In genomic region chr10:127333152-127333551, GRCm38 (mm10) we compare ENCODE assay signal across 13 mouse cellular contexts. TPM values are rescaled to one million over a fixed set of nuclear protein-coding genes. Genes with fewer than 3 reads are reported as not detected.
DNase-seq lines count a peak whose midpoint lies in the region; ATAC-seq and TF ChIP-seq lines count a peak whose summit lies in the region.
"Had no signal": no experiment of that assay in that cellular context is flagged by ENCODE, and none has a peak within 500 bp of the region (broad histone marks: within the 10 kb centered on the region; RNA-seq: fewer than 3 reads in every experiment).

No protein-coding gene starts in this region.

- H3K27me3 ChIP-seq in forebrain, postnatal 0 days (ENCODE audit: insufficient read depth, low read length): peaks cover 5% of the 10 kb centered on the region; the same call in 1 of the 2 replicates
- peaks cover 18% of the 10 kb centered on the region for H3K27me3 ChIP-seq in forebrain, embryonic 14.5 days (replicated peaks; ENCODE audit: control insufficient read depth, insufficient read depth, low read length)
- H3K27me3 ChIP-seq in stomach, postnatal 0 days (ENCODE audit: control insufficient read depth, insufficient read depth, low read length): no peaks in the 10 kb centered on the region

- no peak for ATAC-seq in forebrain, postnatal 0 days
- ATAC-seq in forebrain, embryonic 14.5 days: no peak
- peak; percentile 26; the same call in 1 of the 2 replicates for ATAC-seq in common myeloid progenitor, adult 5-6 weeks (replicated peaks; ENCODE audit: low read depth, poor library complexity, severe bottlenecking)
- no peak for ATAC-seq in stomach, postnatal 0 days (ENCODE audit: low FRiP score, low TSS enrichment)

- H3K9me3 ChIP-seq in forebrain, postnatal 0 days (ENCODE audit: low read length): no peaks in the 10 kb centered on the region
- no peaks in the 10 kb centered on the region for H3K9me3 ChIP-seq in forebrain, embryonic 14.5 days (replicated peaks; ENCODE audit: control insufficient read depth, low read length)
- no peaks in the 10 kb centered on the region for H3K9me3 ChIP-seq in stomach, postnatal 0 days (ENCODE audit: control insufficient read depth, low read length)
- H3K9me3 ChIP-seq: forebrain, embryonic 12.5 days; limb, embryonic 13.5 days; midbrain, embryonic 12.5 days had no signal

- H3K9ac ChIP-seq in forebrain, postnatal 0 days: no peak overlapping the region
- H3K9ac ChIP-seq in forebrain, embryonic 14.5 days (ENCODE audit: low read length): no peak overlapping the region
- H3K9ac ChIP-seq in stomach, postnatal 0 days (ENCODE audit: low read length): no peak overlapping the region
- H3K9ac ChIP-seq: forebrain, embryonic 12.5 days; limb, embryonic 13.5 days; midbrain, embryonic 12.5 days had no signal

- H3K36me3 ChIP-seq in forebrain, postnatal 0 days (ENCODE audit: insufficient read depth): no peaks in the 10 kb centered on the region
- no peaks in the 10 kb centered on the region for H3K36me3 ChIP-seq in forebrain, embryonic 14.5 days (ENCODE audit: control insufficient read depth, insufficient read depth, low read length)
- no peaks in the 10 kb centered on the region for H3K36me3 ChIP-seq in stomach, postnatal 0 days (ENCODE audit: control insufficient read depth, insufficient read depth, low read length)
- H3K36me3 ChIP-seq: midbrain, embryonic 12.5 days had no signal

- H3K4me1 ChIP-seq in forebrain, postnatal 0 days (ENCODE audit: insufficient read depth): no peaks in the 10 kb centered on the region
- H3K4me1 ChIP-seq in forebrain, embryonic 14.5 days (ENCODE audit: control insufficient read depth, insufficient read depth, low read length): no peaks in the 10 kb centered on the region
- H3K4me1 ChIP-seq in stomach, postnatal 0 days (replicated peaks; ENCODE audit: control insufficient read depth, insufficient read depth): no peaks in the 10 kb centered on the region
- H3K4me1 ChIP-seq: midbrain, embryonic 12.5 days had no signal

- 69% methylated on average over 5 of the region's 5 CpGs for WGBS in forebrain, postnatal 0 days
- WGBS in forebrain, embryonic 14.5 days: 78% methylated on average over 5 of the region's 5 CpGs
- 65% methylated on average over 5 of the region's 5 CpGs for WGBS in stomach, postnatal 0 days

- no peak for TF ChIP-seq EP300 in stomach, postnatal 0 days (optimal IDR thresholded peaks at IDR 0.05)

- DNase-seq in forebrain, postnatal 0 days: no peak
- no peak for DNase-seq in forebrain, embryonic 14.5 days (ENCODE audit: low spot score)
- DNase-seq in retina, postnatal 1 day: peak; percentile 21
- no peak for DNase-seq in retina, embryonic 14.5 days (ENCODE audit: low spot score)
- no peak for DNase-seq in stomach, postnatal 0 days (ENCODE audit: low spot score)
- no peak for DNase-seq in adrenal gland, postnatal 4 days (ENCODE audit: low spot score in 2 of 2)
- DNase-seq in heart, postnatal 14 days: no peak

- H3K4me3 ChIP-seq in forebrain, postnatal 0 days (ENCODE audit: low read depth, low read length): no peak overlapping the region
- no peak overlapping the region for H3K4me3 ChIP-seq in forebrain, embryonic 14.5 days (ENCODE audit: low read depth, low read length)
- H3K4me3 ChIP-seq in stomach, postnatal 0 days (ENCODE audit: low read depth, low read length): no peak overlapping the region
- H3K4me3 ChIP-seq: limb, embryonic 13.5 days had no signal

- no peak overlapping the region for H3K27ac ChIP-seq in forebrain, postnatal 0 days (ENCODE audit: low read depth, low read length)
- no peak overlapping the region for H3K27ac ChIP-seq in forebrain, embryonic 14.5 days (ENCODE audit: low read depth, low read length)
- no peak overlapping the region for H3K27ac ChIP-seq in stomach, postnatal 0 days (replicated peaks)
- H3K27ac ChIP-seq: forebrain, embryonic 12.5 days; limb, embryonic 13.5 days; midbrain, embryonic 12.5 days had no signal

- intact Hi-C loops in heart, postnatal 14 days (cut with DNase I): no loop called here

- peak; percentile 35 for TF ChIP-seq CTCF in forebrain, postnatal 0 days (IDR thresholded peaks at IDR 0.05; ENCODE audit: low read depth)
- TF ChIP-seq CTCF in stomach, postnatal 0 days (IDR thresholded peaks at IDR 0.05; ENCODE audit: low read depth): peak; percentile 62

- H3K4me2 ChIP-seq in forebrain, postnatal 0 days (ENCODE audit: low read depth): no peak overlapping the region
- no peak overlapping the region for H3K4me2 ChIP-seq in forebrain, embryonic 14.5 days (ENCODE audit: low read length)
- H3K4me2 ChIP-seq in stomach, postnatal 0 days (replicated peaks; ENCODE audit: low read depth): no peak overlapping the region

RNA-seq across cellular contexts. Expression of gene Gli1, which starts 8.6 kb away (rescaled TPM):
- total RNA-seq in forebrain, postnatal 0 days (2014; rRNA removed): 2.5 and 5.1 TPM in 2 replicates
- 0.89 and 1.2 TPM in 2 replicates for polyA plus RNA-seq in forebrain, postnatal 0 days (2015; fragmentation: Nextera tagmentation; extraction: Ambion mirVana)
- polyA plus RNA-seq in forebrain, embryonic 14.5 days (2014; fragmentation: Nextera tagmentation; extraction: Ambion mirVana): 0.55 and 1.0 TPM in 2 replicates
- total RNA-seq in common myeloid progenitor, adult 5-6 weeks (2017): not detected in 2 replicates
- polyA plus RNA-seq in stomach, postnatal 0 days (2015; fragmentation: Nextera tagmentation; extraction: Ambion mirVana): 2.3 and 2.4 TPM in 2 replicates
- total RNA-seq in adrenal gland, postnatal 4 days (2021): 10 to 100 TPM; 16.4 to 17.2 TPM
- total RNA-seq in heart, postnatal 14 days (2021): 1 to 10 TPM; 1.4 to 2.4 TPM

RNA-seq across cellular contexts. Expression of gene Arhgap9, which starts 11.4 kb away (rescaled TPM):
- total RNA-seq in forebrain, postnatal 0 days (2014; rRNA removed): 0.52 and 0.69 TPM in 2 replicates
- 0.81 and 0.99 TPM in 2 replicates for polyA plus RNA-seq in forebrain, postnatal 0 days (2015; fragmentation: Nextera tagmentation; extraction: Ambion mirVana)
- 0.70 and 1.2 TPM in 2 replicates for polyA plus RNA-seq in forebrain, embryonic 14.5 days (2014; fragmentation: Nextera tagmentation; extraction: Ambion mirVana)
- 13.6 and 24.3 TPM in 2 replicates for total RNA-seq in common myeloid progenitor, adult 5-6 weeks (2017)
- polyA plus RNA-seq in stomach, postnatal 0 days (2015; fragmentation: Nextera tagmentation; extraction: Ambion mirVana): 5.2 and 5.7 TPM in 2 replicates
- 1 to 10 TPM; 2.9 to 4.2 TPM for total RNA-seq in adrenal gland, postnatal 4 days (2021)
- total RNA-seq in heart, postnatal 14 days (2021): 1 to 10 TPM; 3.1 to 4.5 TPM

RNA-seq across cellular contexts. Expression of gene Inhbe, which starts 21.1 kb away (rescaled TPM):
- under 0.01 TPM in 1 of 2 replicates, not detected in the other for total RNA-seq in forebrain, postnatal 0 days (2014; rRNA removed)
- polyA plus RNA-seq in forebrain, postnatal 0 days (2015; fragmentation: Nextera tagmentation; extraction: Ambion mirVana): not detected in 2 replicates
- not detected in 2 replicates for polyA plus RNA-seq in forebrain, embryonic 14.5 days (2014; fragmentation: Nextera tagmentation; extraction: Ambion mirVana)
- total RNA-seq in common myeloid progenitor, adult 5-6 weeks (2017): not detected in 2 replicates
- 0.02 and 0.12 TPM in 2 replicates for polyA plus RNA-seq in stomach, postnatal 0 days (2015; fragmentation: Nextera tagmentation; extraction: Ambion mirVana)
- 1 to 10 TPM in 1 of 2 experiments, under 1 TPM in 1; 0.06 to 2.5 TPM for total RNA-seq in adrenal gland, postnatal 4 days (2021)
- total RNA-seq in heart, postnatal 14 days (2021): not detected
- total RNA-seq: heart, adult 8-10 months; layer of hippocampus, adult 18-20 months had no signal
- polyA plus RNA-seq: forebrain, embryonic 12.5 days; midbrain, embryonic 12.5 days had no signal

RNA-seq across cellular contexts. Expression of gene Mars, which starts 21.6 kb away (rescaled TPM):
- 86.4 and 94.4 TPM in 2 replicates for total RNA-seq in forebrain, postnatal 0 days (2014; rRNA removed)
- 95.9 and 98.6 TPM in 2 replicates for polyA plus RNA-seq in forebrain, postnatal 0 days (2015; fragmentation: Nextera tagmentation; extraction: Ambion mirVana)
- 124 and 135 TPM in 2 replicates for polyA plus RNA-seq in forebrain, embryonic 14.5 days (2014; fragmentation: Nextera tagmentation; extraction: Ambion mirVana)
- total RNA-seq in common myeloid progenitor, adult 5-6 weeks (2017): 181 and 187 TPM in 2 replicates
- 66.6 and 70.4 TPM in 2 replicates for polyA plus RNA-seq in stomach, postnatal 0 days (2015; fragmentation: Nextera tagmentation; extraction: Ambion mirVana)
- total RNA-seq in adrenal gland, postnatal 4 days (2021): 10 to 100 TPM; 85.5 to 89.5 TPM
- 10 to 100 TPM; 39.2 to 45.9 TPM for total RNA-seq in heart, postnatal 14 days (2021)

RNA-seq across cellular contexts. Expression of gene Inhbc, which starts 37.1 kb away (rescaled TPM):
- not detected in 2 replicates for total RNA-seq in forebrain, postnatal 0 days (2014; rRNA removed)
- not detected in 2 replicates for polyA plus RNA-seq in forebrain, postnatal 0 days (2015; fragmentation: Nextera tagmentation; extraction: Ambion mirVana)
- polyA plus RNA-seq in forebrain, embryonic 14.5 days (2014; fragmentation: Nextera tagmentation; extraction: Ambion mirVana): not detected in 2 replicates
- not detected in 2 replicates for total RNA-seq in common myeloid progenitor, adult 5-6 weeks (2017)
- polyA plus RNA-seq in stomach, postnatal 0 days (2015; fragmentation: Nextera tagmentation; extraction: Ambion mirVana): 0.15 TPM in 1 of 2 replicates, not detected in the other
- 1 to 10 TPM in 1 of 2 experiments, not detected in 1; 5.8 TPM for total RNA-seq in adrenal gland, postnatal 4 days (2021)
- not detected for total RNA-seq in heart, postnatal 14 days (2021)
- total RNA-seq: heart, adult 8-10 months; layer of hippocampus, adult 18-20 months had no signal
- polyA plus RNA-seq: forebrain, embryonic 12.5 days; limb, embryonic 13.5 days; midbrain, embryonic 12.5 days had no signal
